Mouse (Mus musculus): Measurements from ENCODE around the gene H2-Aa.

The H2-Aa gene

DNA sequence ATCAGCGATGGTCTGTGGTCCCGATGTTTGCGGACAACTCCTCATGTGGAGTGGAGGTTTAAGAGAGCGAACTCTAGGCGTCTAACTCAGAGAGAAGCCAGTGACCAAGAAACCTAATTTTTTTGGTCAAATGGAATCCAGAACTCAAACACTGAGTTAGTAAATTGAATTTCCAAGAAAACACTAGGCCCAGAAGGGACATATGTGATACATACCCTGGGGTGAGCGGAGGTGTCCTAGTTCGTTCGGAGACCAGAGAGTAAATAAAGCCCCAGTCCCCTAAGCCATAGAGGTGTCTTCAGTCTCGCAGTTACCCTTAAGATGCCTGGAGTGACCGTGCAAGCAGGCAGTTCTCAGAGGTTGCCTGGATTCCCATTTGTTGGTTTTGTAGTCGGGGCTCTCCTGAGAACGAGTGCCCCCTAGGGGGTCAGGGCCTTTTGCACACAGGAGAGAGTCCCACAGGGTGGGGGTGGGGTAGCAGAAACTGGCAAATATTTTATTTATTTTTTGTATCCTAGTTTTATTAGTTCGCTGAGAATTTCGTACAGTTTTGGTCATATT lies 23.7 kb downstream of the H2-Aa start:
- DNase-seq (ENCODE audit: low spot score), result no peak

- peak; percentile 64 for DNase-seq (ENCODE audit: low spot score)
Observed at GRCm38 (mm10) chr17:34263068-34263467, 24.6 kb downstream of the H2-Aa start.

DNA sequence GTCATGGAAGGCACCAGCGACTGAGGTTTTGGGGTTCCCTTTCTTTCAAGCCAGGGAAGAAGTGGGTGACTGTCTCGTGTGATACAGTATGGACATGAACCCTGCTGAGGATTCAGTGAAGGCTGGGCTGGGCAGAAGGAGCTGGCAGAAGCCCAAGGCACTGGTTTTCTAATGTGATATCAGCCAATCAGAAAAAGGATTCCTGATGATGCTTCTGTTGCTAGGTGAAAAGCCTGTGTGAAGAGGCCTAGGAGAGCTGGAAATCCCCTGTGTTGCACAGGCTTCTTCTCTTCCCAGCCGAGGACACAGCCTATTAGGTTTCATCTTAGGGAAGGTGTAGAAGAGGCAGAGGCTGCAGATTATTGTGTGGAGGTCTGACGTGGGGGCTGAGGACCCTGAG lies 26.1 kb downstream of the H2-Aa start:
- peak; percentile 61 for DNase-seq (ENCODE audit: low spot score)

- DNase-seq (ENCODE audit: low spot score), result no peak
Observed at GRCm38 (mm10) chr17:34260551-34260950, 27.1 kb downstream of the H2-Aa start.

GRCm38 (mm10) chr17:34257594-34258375 lies 29.8 kb downstream of the H2-Aa start, which contains the start of gene H2-Ab1:
Gene H2-Ab1, plus strand, starts transcription at chr17:34257689.
- DNase-seq (ENCODE audit: low spot score), result peak; percentile 79

DNA sequence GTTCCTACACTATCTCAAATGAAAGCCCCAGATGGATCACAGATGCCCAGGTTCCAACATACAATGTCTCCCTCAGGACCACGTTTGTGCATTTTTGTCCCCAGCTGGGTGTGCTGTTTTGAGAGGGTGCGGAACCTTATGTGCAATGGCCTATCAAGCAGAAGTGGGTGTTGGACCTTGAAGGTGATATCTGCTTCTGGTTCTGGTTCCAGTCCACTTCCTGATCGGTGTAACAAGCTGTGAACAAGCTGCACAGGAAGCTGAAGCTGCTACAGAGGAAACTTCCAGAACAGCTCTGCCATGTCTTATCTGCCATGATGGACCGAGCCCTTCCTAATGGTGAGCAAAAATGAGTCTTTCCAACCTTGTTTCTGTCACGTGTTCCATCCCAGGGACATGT lies 31.1 kb downstream of the H2-Aa start:
- DNase-seq (ENCODE audit: low spot score), result no peak

DNA sequence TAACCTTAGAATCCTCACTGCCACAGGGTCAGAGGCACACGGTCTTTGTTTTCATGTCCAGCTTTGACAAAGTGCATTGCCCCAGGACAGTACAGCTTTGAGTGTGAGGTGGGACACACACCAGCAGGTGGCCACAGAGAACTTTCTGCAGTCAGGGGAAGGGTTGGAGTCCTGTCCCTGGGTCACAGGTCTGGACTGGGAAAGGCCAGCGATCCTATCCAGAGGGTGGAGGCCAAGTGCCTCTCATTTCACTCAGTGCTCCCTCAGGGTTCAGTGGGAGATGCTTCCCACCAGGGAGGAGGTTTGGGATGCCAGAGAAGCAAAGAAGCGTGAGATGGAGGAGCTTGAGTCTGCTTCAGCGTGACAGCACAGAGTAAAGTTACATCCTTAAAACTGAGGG lies 36.0 kb downstream of the H2-Aa start:
- no peak for DNase-seq (ENCODE audit: low spot score)

GRCm38 (mm10) chr17:34249878-34250277 lies 37.7 kb downstream of the H2-Aa start:
- no peak for DNase-seq (ENCODE audit: low spot score)

DNA sequence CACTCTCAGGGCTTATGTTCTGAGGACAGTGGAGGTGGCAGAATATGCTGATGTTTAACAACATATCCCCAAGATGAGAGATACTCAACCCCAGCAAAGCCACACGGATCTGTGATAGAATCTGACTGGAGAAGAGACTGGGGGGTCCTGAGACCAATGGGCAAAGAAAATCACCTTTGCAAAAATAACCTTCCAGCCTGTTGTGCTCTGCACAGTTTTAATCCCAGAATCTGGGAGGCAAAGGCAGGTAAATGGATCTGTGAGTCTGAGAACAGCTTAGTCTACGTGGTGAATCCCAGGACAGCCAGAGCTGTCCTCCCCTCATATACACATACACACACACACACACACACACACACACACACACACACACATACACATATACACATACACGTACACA lies 38.3 kb downstream of the H2-Aa start:
- DNase-seq (ENCODE audit: low spot score), result no peak

GRCm38 (mm10) chr17:34248764-34249163 lies 38.9 kb downstream of the H2-Aa start:
- no peak for DNase-seq (ENCODE audit: low spot score)

DNA sequence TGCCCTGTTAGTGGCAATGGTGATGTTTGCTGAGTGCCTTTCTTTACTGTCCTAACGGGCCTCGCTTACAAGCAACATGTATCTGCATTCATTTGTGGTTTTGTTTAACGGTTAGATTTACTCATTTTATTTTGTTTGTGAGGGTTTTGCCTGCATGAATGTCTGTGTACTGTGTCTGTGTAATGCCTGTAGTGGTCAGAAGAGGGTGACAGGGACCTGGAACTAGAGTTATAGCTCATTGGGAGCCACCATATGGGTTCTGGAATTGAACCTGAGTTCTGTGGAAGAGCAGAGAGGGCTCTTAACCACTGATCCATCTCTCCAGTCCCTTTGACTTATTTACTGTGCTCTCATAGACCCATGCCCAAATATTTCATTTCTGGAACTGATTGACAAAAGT lies 40.6 kb downstream of the H2-Aa start:
- no peak for DNase-seq (ENCODE audit: low spot score)

DNA sequence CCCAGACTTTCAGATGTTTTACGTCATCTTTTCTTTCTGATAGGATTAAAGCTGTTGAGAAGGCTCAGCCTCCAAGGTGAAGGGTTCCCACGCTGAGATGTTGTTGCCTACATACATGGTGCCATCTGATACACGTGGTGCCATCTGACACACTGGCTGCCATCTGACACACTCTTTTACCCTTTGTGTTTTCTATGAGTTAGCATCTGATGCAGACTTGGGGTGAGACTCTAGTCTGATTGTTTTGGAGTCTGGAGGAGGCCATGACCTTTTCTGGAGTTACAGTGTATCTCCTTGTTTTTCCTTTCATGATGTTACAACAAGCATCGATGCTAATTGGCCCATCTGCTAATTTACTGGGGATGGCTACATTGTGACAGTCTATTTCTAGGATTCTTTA lies 43.0 kb downstream of the H2-Aa start:
- DNase-seq (ENCODE audit: low spot score), result no peak

DNA sequence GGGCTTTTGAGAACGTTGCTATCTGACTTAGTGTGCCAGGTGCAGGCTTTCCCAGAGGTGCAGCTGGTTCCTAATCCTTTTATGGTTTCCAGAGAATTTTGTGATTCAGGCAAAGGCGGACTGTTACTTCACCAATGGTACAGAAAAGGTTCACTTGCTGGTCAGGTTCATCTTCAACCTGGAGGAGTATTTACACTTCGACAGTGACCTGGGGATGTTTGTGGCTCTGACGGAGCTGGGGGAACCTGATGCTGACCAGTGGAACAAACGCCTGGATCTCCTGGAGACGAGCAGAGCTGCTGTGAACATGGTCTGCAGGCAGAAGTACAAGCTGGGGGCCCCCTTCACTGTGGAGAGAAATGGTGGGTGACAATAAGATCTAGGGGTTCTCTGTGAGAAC lies 46.7 kb downstream of the H2-Aa start:
- DNase-seq (ENCODE audit: low spot score), result no peak

GRCm38 (mm10) chr17:34240366-34240765 lies 47.3 kb downstream of the H2-Aa start:
- DNase-seq (ENCODE audit: low spot score), result no peak

DNA sequence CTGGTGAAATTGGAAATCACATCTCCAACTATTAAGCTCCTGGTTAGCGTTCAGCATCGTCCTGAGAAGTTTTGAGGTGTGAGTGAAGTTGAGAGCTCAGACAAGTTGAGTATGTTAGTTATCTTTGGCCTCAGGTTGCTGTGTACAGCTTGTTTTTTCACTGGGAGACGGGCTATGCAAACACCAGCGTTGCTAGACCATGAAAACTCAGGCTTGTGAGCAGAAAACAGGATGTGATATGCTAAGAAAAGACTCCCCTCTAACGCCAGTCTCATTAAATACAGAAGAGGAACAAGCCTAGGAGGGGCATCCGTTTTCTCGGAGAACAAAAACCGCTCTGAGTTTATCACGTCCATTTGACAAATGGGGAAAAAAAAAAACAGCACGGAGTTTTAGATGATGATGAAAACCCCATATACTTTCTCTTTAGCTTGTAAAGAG lies 48.0 kb downstream of the H2-Aa start:
- no peak for DNase-seq (ENCODE audit: low spot score)

- no peak for DNase-seq (ENCODE audit: low spot score)
Observed at GRCm38 (mm10) chr17:34238706-34239105, 48.9 kb downstream of the H2-Aa start, which contains the start of gene H2-Ob. Gene H2-Ob, plus strand, starts transcription at chr17:34238903.

GRCm38 (mm10) chr17:34237741-34238140 lies 49.9 kb downstream of the H2-Aa start:
- no peak for DNase-seq (ENCODE audit: low spot score)

GRCm38 (mm10) chr17:34236691-34237090 lies 50.9 kb downstream of the H2-Aa start:
- DNase-seq (ENCODE audit: low spot score), result no peak

DNA sequence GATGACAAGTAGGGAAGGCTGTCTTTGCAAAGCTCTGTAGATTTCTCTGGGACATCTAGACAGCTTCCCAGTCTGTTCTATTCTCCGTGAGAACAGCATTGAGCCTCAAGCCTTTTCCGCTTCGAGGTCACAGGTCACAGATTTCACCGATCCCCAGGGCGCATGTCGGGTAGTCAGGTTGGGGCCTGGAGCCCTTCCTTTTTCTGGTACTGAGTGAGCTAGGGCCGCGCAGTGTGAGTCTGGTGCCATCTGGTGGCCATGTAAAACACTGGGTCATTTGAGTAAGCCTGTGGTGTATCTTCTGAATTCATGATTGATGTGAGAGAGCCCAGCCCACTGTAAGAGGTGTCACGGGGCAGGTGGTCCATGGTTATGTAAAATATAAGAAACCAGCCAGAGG lies 52.7 kb downstream of the H2-Aa start:
- peak; percentile 70 for DNase-seq (ENCODE audit: low spot score)
